Mouse (Mus musculus) olfactory bulb, adult 2 months (tissue): Measurements from ENCODE around the gene Col4a1.

Experiments used
- CTCF ChIP-seq: fragments of 200-500 bp; IDR thresholded peaks from 2 replicates; pipeline ENCODE4 v1.5.1; 2012; ENCODE audit warnings: low read depth, mild to moderate bottlenecking, low read length, moderate library complexity; ENCODE audit not compliant: insufficient read depth
- POLR2A ChIP-seq: fragments of 200-500 bp; IDR thresholded peaks from 2 replicates; pipeline ENCODE4 v1.6.1; 2012; ENCODE audit warnings: mild to moderate bottlenecking, low read depth, low read length, moderate library complexity; ENCODE audit not compliant: insufficient read depth

DNA sequence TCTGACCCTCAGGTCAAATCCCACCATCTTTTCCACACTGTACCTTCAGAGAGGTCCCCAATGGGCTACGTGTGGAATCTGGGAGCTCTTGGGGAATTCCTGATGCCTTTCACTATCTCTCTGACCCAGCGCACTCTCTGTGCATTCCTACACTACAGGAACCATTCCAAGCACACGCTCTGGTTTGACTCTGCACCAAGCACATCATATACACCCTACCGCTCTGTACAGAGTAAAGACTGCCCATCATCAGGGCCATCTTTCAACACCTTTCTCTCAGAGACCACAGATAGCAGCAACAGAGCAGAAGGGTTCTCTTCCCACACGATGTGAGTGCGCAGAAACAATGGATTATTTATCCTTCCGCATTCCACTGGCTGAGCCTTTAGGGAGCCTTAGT lies 38.2 kb downstream of the Col4a1 start:
- no peak for TF ChIP-seq POLR2A
- TF ChIP-seq CTCF = no peak
